Mouse (Mus musculus) heart, embryonic 13.5 days (tissue): ENCODE results near the gene Gm17660. TPM values are rescaled to one million over a fixed set of nuclear protein-coding genes. Genes with fewer than 3 reads are reported as not detected.
"Not testable (repeated sequence)": the region's sequence is repeated elsewhere in the genome, so short reads cannot be mapped to it uniquely, and the experiment has no call there.

Source experiments
- ATAC-seq: fragments of 200-750 bp; cut with Nextera tagmentation; 2 replicates; pipeline ENCODE4 v1.8.0; 2017; ENCODE audit warnings: moderate TSS enrichment; ENCODE audit not compliant: insufficient number of reproducible peaks, low FRiP score, low TSS enrichment; ENCODE audit errors: extremely low read depth
- H3K27ac ChIP-seq: fragments of 300-500 bp; sonication (generic); replicated peaks from 2 replicates; pipeline ENCODE4 v1.5.1; 2015; ENCODE audit warnings: moderate library complexity, mild to moderate bottlenecking, inconsistent platforms
- H3K27me3 ChIP-seq: fragments of 300-500 bp; sonication (generic); replicated peaks from 2 replicates; pipeline ENCODE4 v1.6.1; 2015; ENCODE audit warnings: mild to moderate bottlenecking, inconsistent platforms
- H3K36me3 ChIP-seq: fragments of 300-500 bp; sonication (generic); 2 replicates; pipeline ENCODE4 v1.6.1; 2015; ENCODE audit warnings: mild to moderate bottlenecking, inconsistent platforms
- H3K4me1 ChIP-seq: fragments of 300-500 bp; sonication (generic); 2 replicates; pipeline ENCODE4 v1.6.1; 2015; ENCODE audit warnings: inconsistent platforms
- H3K4me2 ChIP-seq: fragments of 300-500 bp; sonication (generic); 2 replicates; pipeline ENCODE4 v1.6.1; 2015; ENCODE audit warnings: inconsistent platforms, mild to moderate bottlenecking, moderate library complexity
- H3K4me3 ChIP-seq: fragments of 300-500 bp; sonication (generic); 2 replicates; pipeline ENCODE4 v1.5.1; 2015; ENCODE audit warnings: moderate library complexity, mild to moderate bottlenecking, inconsistent platforms
- H3K9ac ChIP-seq: fragments of 300-500 bp; sonication (generic); 2 replicates; pipeline ENCODE4 v1.6.1; 2015; ENCODE audit warnings: inconsistent platforms, mild to moderate bottlenecking, moderate library complexity
- H3K9me3 ChIP-seq: fragments of 300-500 bp; sonication (generic); 2 replicates; pipeline ENCODE4 v1.6.1; 2016; ENCODE audit warnings: inconsistent platforms
- WGBS: fragments of 180-500 bp; shearing (Covaris S2); methylation state at CpG from one replicate; pipeline ENCODE4 v1.1.7; 2015; ENCODE audit warnings: mixed read lengths; 5-methylcytosine and 5-hydroxymethylcytosine counted together
- polyA plus RNA-seq: library from polyadenylated mRNA; unstranded; fragments of >200 nt; fragmentation: Nextera tagmentation; extraction: Ambion mirVana; gene quantifications from 2 replicates; pipeline ENCODE4 v1.2.1, GENCODE M21; 2015

The Gm17660 gene
- polyA plus RNA-seq, 1 experiment from 2014 or later: not detected

DNA sequence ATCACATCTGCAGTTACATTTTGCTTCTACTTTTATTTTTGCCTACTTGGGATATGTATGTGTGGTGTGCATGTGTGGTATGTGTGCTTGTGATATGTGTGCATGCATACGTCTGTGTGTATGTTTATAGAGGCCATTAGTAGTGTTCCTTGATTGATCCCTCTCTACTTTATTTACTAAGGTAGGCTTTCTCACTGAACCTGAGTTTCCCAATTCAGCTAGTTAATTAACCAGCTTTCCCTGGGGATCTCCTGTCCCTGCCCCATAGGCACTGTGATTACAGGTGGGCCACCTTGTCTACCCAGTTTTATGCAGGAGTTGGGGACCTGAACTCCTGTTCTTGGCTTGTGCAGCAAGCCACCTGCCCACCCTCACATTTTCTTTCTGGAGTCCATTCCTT, 40.7 kb downstream of the Gm17660 start:
- Histone ChIP-seq H3K27ac (no peak overlapping the region), H3K27me3 (no peaks in the 10 kb centered on the region), H3K9me3 (no peaks in the 10 kb centered on the region), H3K4me1 (no peaks in the 10 kb centered on the region), H3K36me3 (no peaks in the 10 kb centered on the region), H3K4me3 (no peak overlapping the region), H3K4me2 (no peak overlapping the region), H3K9ac (no peak overlapping the region)
- no peak for ATAC-seq
- WGBS: 90% methylated on average over 1 of the region's 1 CpGs

DNA sequence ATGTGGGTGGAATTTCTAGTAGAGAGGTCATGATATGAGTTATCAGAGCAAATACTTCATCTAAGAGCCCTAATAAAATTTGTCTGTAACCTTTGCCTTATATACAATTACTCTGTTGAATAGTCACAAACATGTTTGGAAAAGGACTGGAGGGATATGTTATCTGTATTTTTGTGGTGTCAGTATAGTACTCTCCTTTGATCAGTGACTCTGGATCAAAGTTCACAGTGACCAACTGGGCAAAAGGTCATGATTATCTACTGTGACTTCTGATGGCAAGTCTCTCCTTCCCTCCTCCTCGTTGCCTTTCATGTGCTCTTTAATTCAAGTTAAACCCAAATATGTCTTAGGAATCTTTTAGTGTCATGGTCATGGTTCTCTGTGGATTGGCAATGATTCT, 41.6 kb downstream of the Gm17660 start:
- Histone ChIP-seq H3K9ac (no peak overlapping the region), H3K9me3 (no peaks in the 10 kb centered on the region), H3K27ac (no peak overlapping the region), H3K4me2 (no peak overlapping the region), H3K4me1 (no peaks in the 10 kb centered on the region), H3K27me3 (no peaks in the 10 kb centered on the region), H3K4me3 (no peak overlapping the region), H3K36me3 (no peaks in the 10 kb centered on the region)
- WGBS: 44% methylated on average over 1 of the region's 1 CpGs
- ATAC-seq: no peak

DNA sequence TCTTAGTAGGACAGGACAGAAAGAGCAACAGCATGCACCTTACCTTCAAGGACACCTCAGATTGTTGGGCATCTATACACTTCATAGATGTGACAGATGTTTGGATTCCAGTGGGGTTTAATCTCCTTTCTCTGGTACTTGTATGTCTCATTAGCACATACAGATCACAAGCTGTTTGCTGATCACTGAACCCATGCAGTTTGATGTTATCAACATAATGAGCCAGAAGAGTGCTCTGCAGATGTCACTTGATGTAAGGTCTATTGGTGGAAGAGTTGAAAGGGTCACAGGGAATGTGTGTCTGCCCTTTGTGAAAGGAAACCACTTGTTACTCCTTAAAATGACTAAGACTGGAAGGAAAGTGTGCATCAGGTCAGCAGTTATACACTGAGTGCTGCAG, 42.3 kb downstream of the Gm17660 start:
- H3K4me2 ChIP-seq: no peak overlapping the region
- no peaks in the 10 kb centered on the region for H3K4me1 ChIP-seq
- H3K27ac ChIP-seq: no peak overlapping the region
- no peaks in the 10 kb centered on the region for H3K36me3 ChIP-seq
- no peak overlapping the region for H3K9ac ChIP-seq
- no peak overlapping the region for H3K4me3 ChIP-seq
- no peaks in the 10 kb centered on the region for H3K9me3 ChIP-seq
- no peak for ATAC-seq
- H3K27me3 ChIP-seq: no peaks in the 10 kb centered on the region

DNA sequence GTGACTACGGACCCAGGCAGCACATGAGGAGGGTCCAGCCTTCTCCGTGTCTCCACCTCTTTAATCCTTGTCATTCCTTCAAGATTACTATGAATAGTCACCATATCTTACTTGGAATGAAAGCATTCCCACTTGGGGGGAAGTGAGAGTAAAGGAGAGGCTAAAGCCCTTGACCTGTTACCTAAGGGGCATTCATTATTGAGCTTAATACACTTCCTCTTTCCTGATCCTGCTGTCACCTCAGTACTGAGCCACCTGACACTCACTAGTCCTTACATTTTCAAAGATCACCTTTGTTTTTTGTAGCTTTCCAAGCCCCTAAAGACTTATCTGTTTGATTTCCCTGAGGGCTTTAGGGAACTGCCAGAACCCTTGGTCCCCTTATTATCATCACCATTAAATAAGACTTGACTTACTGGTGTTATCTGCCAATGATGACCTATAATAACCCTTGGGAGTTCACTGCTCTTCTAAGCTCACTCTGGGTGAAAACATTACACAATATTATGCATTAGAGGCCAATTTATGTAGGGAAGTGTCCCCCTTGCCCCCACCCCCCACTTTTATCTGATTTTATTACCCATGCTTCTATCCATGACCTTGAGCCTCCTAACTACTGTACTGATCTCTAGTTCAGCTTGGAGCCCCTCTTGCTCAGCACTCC, 44.8 kb downstream of the Gm17660 start:
- no peaks in the 10 kb centered on the region for H3K36me3 ChIP-seq
- no peaks in the 10 kb centered on the region for H3K9me3 ChIP-seq
- no peaks in the 10 kb centered on the region for H3K27me3 ChIP-seq
- H3K4me3 ChIP-seq: no peak overlapping the region
- no peak overlapping the region for H3K4me2 ChIP-seq
- no peak for ATAC-seq
- no peaks in the 10 kb centered on the region for H3K4me1 ChIP-seq
- no peak overlapping the region for H3K27ac ChIP-seq
- WGBS: 52% methylated on average over 2 of the region's 2 CpGs
- no peak overlapping the region for H3K9ac ChIP-seq

GRCm38 (mm10) chr5:104025245-104025854, 52.1 kb downstream of the Gm17660 start:
- WGBS: 27% methylated on average over 17 of the region's 17 CpGs
- Histone ChIP-seq H3K9me3 (no peaks in the 10 kb centered on the region), H3K9ac (peak overlapping the region; percentile 69), H3K27ac (no peak overlapping the region), H3K36me3 (no peaks in the 10 kb centered on the region), H3K27me3 (no peaks in the 10 kb centered on the region), H3K4me3 (peak overlapping the region; percentile 25; the same call in 1 of the 2 replicates), H3K4me2 (peak overlapping the region; percentile 54), H3K4me1 (peaks cover 26% of the 10 kb centered on the region)
- no peak for ATAC-seq

DNA sequence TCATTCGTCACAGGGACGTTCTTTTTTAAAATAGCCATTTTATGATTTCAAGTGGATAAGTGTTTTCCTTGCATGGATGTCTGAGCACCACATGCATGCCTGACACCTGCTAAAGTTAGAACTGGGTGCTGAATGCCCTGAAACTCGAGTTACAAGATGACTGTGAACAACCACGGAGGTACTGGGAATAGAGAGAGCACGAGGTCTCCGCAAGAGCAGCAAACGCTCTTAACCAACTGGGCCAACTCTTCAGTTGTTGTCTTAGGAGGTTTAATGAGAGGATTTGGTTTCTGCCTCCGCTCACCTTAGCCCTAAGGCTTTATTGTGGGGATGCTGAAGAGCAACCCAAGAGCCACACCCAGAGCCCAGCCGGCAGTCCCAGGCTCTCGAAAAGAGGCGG, 52.6 kb downstream of the Gm17660 start:
- H3K4me1 ChIP-seq: peaks cover 32% of the 10 kb centered on the region
- no peaks in the 10 kb centered on the region for H3K9me3 ChIP-seq
- no peak overlapping the region for H3K27ac ChIP-seq
- no peak overlapping the region for H3K4me3 ChIP-seq
- H3K27me3 ChIP-seq: no peaks in the 10 kb centered on the region
- no peaks in the 10 kb centered on the region for H3K36me3 ChIP-seq
- no peak for ATAC-seq
- WGBS: 51% methylated on average over 11 of the region's 11 CpGs
- peak overlapping the region; percentile 54 for H3K4me2 ChIP-seq
- peak overlapping the region; percentile 69; the same call in 1 of the 2 replicates for H3K9ac ChIP-seq

GRCm38 (mm10) chr5:104024193-104024592, 53.2 kb downstream of the Gm17660 start:
- not testable (repeated sequence) for ATAC-seq, H3K27ac ChIP-seq

GRCm38 (mm10) chr5:104023289-104024020, 54.0 kb downstream of the Gm17660 start:
- no peak overlapping the region for H3K4me3 ChIP-seq

More at GRCm38 (mm10) chr5:104024193-104024592, 53.2 kb downstream of the Gm17660 start:
- H3K27me3 ChIP-seq, H3K9ac ChIP-seq, H3K4me2 ChIP-seq, H3K4me3 ChIP-seq, H3K9me3 ChIP-seq, H3K36me3 ChIP-seq: not testable (repeated sequence)
- H3K4me1 ChIP-seq: peaks cover 37% of the 10 kb centered on the region
- WGBS: 77% methylated on average over 5 of the region's 5 CpGs

DNA sequence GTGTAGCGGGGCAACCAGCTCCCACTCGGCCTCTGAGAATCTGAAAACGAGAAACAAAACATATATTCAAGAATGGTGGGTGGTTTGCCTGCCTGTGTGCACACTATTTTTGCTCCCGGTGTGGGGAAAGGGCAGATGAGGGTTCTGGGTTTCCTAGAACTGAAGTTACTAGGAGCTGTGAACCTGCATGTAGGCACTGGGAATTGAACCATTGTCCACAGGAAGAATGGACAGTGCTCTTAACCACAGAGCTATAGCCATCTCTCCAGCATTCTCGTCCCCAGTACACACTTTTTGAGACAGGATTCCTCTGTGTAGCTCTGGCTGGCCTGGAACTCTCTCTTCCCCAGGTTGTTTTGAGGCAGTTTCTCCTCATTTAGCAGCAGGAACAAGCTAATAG, 54.9 kb downstream of the Gm17660 start:
- Histone ChIP-seq H3K4me3 (peak overlapping the region; percentile 73), H3K9ac (peak overlapping the region; percentile 86), H3K27ac (peak overlapping the region; percentile 92), H3K9me3 (no peaks in the 10 kb centered on the region), H3K4me1 (peaks cover 38% of the 10 kb centered on the region), H3K36me3 (peaks cover 9% of the 10 kb centered on the region), H3K4me2 (peak overlapping the region; percentile 78), H3K27me3 (no peaks in the 10 kb centered on the region)
- no peak for ATAC-seq
- WGBS: 41% methylated on average over 5 of the region's 5 CpGs

More at GRCm38 (mm10) chr5:104023289-104024020, 54.0 kb downstream of the Gm17660 start:
- 79% methylated on average over 8 of the region's 8 CpGs for WGBS
- Histone ChIP-seq H3K27ac (no peak overlapping the region), H3K4me2 (no peak overlapping the region), H3K36me3 (no peaks in the 10 kb centered on the region), H3K27me3 (no peaks in the 10 kb centered on the region), H3K4me1 (peaks cover 38% of the 10 kb centered on the region), H3K9ac (no peak overlapping the region), H3K9me3 (no peaks in the 10 kb centered on the region)
- ATAC-seq: no peak

DNA sequence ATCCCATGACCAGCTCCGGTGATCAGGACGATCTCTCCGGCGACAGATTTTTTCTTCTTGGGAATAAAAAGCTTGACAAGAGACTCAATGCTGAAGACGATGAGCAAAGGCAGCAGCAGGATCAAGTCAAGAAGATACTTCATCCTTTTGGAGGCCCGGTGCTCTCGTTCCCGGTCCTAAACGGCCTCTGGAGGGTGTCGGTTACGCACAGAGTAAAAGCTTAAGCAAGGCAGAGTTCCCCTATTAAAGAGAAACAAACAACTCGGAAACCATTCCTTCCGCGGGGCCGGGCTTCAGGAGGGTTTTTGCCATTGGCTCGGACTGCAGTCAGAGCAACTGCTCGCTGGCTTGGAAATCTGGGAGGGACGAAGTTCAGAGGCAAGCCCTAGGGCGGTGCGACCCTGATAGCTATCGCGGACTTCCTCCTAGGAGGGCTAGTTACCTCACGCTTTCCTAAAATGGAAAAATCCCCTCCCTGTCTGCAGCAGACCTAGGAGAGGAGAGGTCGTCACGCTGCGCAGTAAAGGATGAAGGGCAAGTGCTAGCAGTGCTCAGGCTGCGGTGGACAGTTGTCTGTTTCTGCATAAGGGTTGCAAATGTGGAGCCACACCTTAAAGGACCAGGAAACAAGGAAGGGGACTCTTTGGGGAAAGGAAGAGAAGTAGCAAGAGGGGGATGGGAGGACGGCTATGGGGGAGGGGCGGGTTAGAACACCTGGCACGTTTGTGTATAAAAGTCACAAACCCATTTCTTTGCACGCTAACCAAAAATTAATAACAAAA, 55.6 kb downstream of the Gm17660 start, which contains the start of gene Hsd17b11:
Gene Hsd17b11, minus strand, starts transcription at position 323 of the 782 bp plus-strand sequence.
- Histone ChIP-seq H3K36me3 (peaks cover 16% of the 10 kb centered on the region), H3K9me3 (no peaks in the 10 kb centered on the region), H3K4me3 (peak within 1 kb of the TSS; percentile 73), H3K4me1 (peaks cover 38% of the 10 kb centered on the region), H3K4me2 (peak within 1 kb of the TSS; percentile 78), H3K9ac (peak within 1 kb of the TSS; percentile 86), H3K27me3 (no peaks in the 10 kb centered on the region), H3K27ac (peak within 1 kb of the TSS; percentile 92)
- peak; percentile 74; the same call in 1 of the 2 replicates for ATAC-seq
- 1% methylated on average over 31 of the region's 31 CpGs for WGBS
